Mouse (Mus musculus): Measurements from ENCODE around the gene Gm20388. TPM values are rescaled to one million over a fixed set of nuclear protein-coding genes. Genes with fewer than 3 reads are reported as not detected.

Gm20388 gene
- polyA plus RNA-seq, 1 experiment = 23.9 TPM

- no peaks in the 10 kb centered on the region for H3K4me1 ChIP-seq (ENCODE audit: control insufficient read depth, insufficient read depth, low read length)
- no peak overlapping the region for H3K27ac ChIP-seq (ENCODE audit: insufficient read depth, low read length)
- H3K4me3 ChIP-seq (ENCODE audit: insufficient read depth, low read length) = no peak overlapping the region
- no peak for TF ChIP-seq POLR2A (IDR thresholded peaks at IDR 0.05; ENCODE audit: extremely low read depth, insufficient read depth, low read length)
- TF ChIP-seq CTCF (IDR thresholded peaks at IDR 0.05; ENCODE audit: extremely low read depth, insufficient read depth, low read length) = no peak
Measured at GRCm38 (mm10) chr8:120112535-120112934, 201.9 kb downstream of the Gm20388 start.

- Histone ChIP-seq H3K4me3 (ENCODE audit: insufficient read depth, low read length) (peak overlapping the region; percentile 71), H3K4me1 (ENCODE audit: control insufficient read depth, insufficient read depth, low read length) (peaks cover 1% of the 10 kb centered on the region; the same call in 1 of the 2 replicates), H3K27ac (ENCODE audit: insufficient read depth, low read length) (peak overlapping the region; percentile 61)
- TF ChIP-seq POLR2A (IDR thresholded peaks at IDR 0.05; ENCODE audit: extremely low read depth, insufficient read depth, low read length) (no peak), CTCF (IDR thresholded peaks at IDR 0.05; ENCODE audit: extremely low read depth, insufficient read depth, low read length) (no peak)
Measured at GRCm38 (mm10) chr8:120113306-120113705, 202.7 kb downstream of the Gm20388 start.

GRCm38 (mm10) chr8:120113758-120114255, 203.2 kb downstream of the Gm20388 start, which contains the start of gene 6430548M08Rik:
6430548M08Rik (plus strand) TSS chr8:120114152.
- Histone ChIP-seq H3K27ac (ENCODE audit: insufficient read depth, low read length) (peak within 1 kb of the TSS; percentile 61), H3K4me1 (ENCODE audit: control insufficient read depth, insufficient read depth, low read length) (peaks cover 6% of the 10 kb centered on the region; the same call in 1 of the 2 replicates), H3K4me3 (ENCODE audit: insufficient read depth, low read length) (peak within 1 kb of the TSS; percentile 71)
- peak; percentile 85 for TF ChIP-seq POLR2A (IDR thresholded peaks at IDR 0.05; ENCODE audit: extremely low read depth, insufficient read depth, low read length)
- no peak for TF ChIP-seq CTCF (IDR thresholded peaks at IDR 0.05; ENCODE audit: extremely low read depth, insufficient read depth, low read length)

- H3K4me1 ChIP-seq (ENCODE audit: control insufficient read depth, insufficient read depth, low read length) = peaks cover 9% of the 10 kb centered on the region; the same call in 1 of the 2 replicates
- peak overlapping the region; percentile 18; the same call in 1 of the 2 replicates for H3K27ac ChIP-seq (ENCODE audit: insufficient read depth, low read length)
- TF ChIP-seq POLR2A (IDR thresholded peaks at IDR 0.05; ENCODE audit: extremely low read depth, insufficient read depth, low read length) = no peak
- TF ChIP-seq CTCF (IDR thresholded peaks at IDR 0.05; ENCODE audit: extremely low read depth, insufficient read depth, low read length) = no peak
- peak overlapping the region; percentile 71 for H3K4me3 ChIP-seq (ENCODE audit: insufficient read depth, low read length)
Measured at GRCm38 (mm10) chr8:120114315-120114841, 203.7 kb downstream of the Gm20388 start.

GRCm38 (mm10) chr8:120116600-120116999, 206.0 kb downstream of the Gm20388 start:
- H3K4me1 ChIP-seq (ENCODE audit: control insufficient read depth, insufficient read depth, low read length) = peaks cover 16% of the 10 kb centered on the region
- TF ChIP-seq CTCF (IDR thresholded peaks at IDR 0.05; ENCODE audit: extremely low read depth, insufficient read depth, low read length) (no peak), POLR2A (IDR thresholded peaks at IDR 0.05; ENCODE audit: extremely low read depth, insufficient read depth, low read length) (no peak)
- H3K27ac ChIP-seq (ENCODE audit: insufficient read depth, low read length) = no peak overlapping the region
- H3K4me3 ChIP-seq (ENCODE audit: insufficient read depth, low read length) = no peak overlapping the region

GRCm38 (mm10) chr8:120118162-120118561, 207.5 kb downstream of the Gm20388 start:
- peaks cover 16% of the 10 kb centered on the region for H3K4me1 ChIP-seq (ENCODE audit: control insufficient read depth, insufficient read depth, low read length)
- no peak overlapping the region for H3K27ac ChIP-seq (ENCODE audit: insufficient read depth, low read length)
- no peak overlapping the region for H3K4me3 ChIP-seq (ENCODE audit: insufficient read depth, low read length)
- no peak for TF ChIP-seq CTCF (IDR thresholded peaks at IDR 0.05; ENCODE audit: extremely low read depth, insufficient read depth, low read length)
- no peak for TF ChIP-seq POLR2A (IDR thresholded peaks at IDR 0.05; ENCODE audit: extremely low read depth, insufficient read depth, low read length)

- TF ChIP-seq CTCF (IDR thresholded peaks at IDR 0.05; ENCODE audit: extremely low read depth, insufficient read depth, low read length) (no peak), POLR2A (IDR thresholded peaks at IDR 0.05; ENCODE audit: extremely low read depth, insufficient read depth, low read length) (no peak)
- Histone ChIP-seq H3K4me3 (ENCODE audit: insufficient read depth, low read length) (no peak overlapping the region), H3K4me1 (ENCODE audit: control insufficient read depth, insufficient read depth, low read length) (peaks cover 16% of the 10 kb centered on the region), H3K27ac (ENCODE audit: insufficient read depth, low read length) (no peak overlapping the region)
Measured at GRCm38 (mm10) chr8:120118847-120119246, 208.2 kb downstream of the Gm20388 start.

- H3K27ac ChIP-seq (ENCODE audit: insufficient read depth, low read length) = peak overlapping the region; percentile 34; the same call in 1 of the 2 replicates
- no peak overlapping the region for H3K4me3 ChIP-seq (ENCODE audit: insufficient read depth, low read length)
- H3K4me1 ChIP-seq (ENCODE audit: control insufficient read depth, insufficient read depth, low read length) = peaks cover 20% of the 10 kb centered on the region
- no peak for TF ChIP-seq POLR2A (IDR thresholded peaks at IDR 0.05; ENCODE audit: extremely low read depth, insufficient read depth, low read length)
- TF ChIP-seq CTCF (IDR thresholded peaks at IDR 0.05; ENCODE audit: extremely low read depth, insufficient read depth, low read length) = no peak
Measured at GRCm38 (mm10) chr8:120119429-120119828, 208.8 kb downstream of the Gm20388 start.

- TF ChIP-seq CTCF (IDR thresholded peaks at IDR 0.05; ENCODE audit: extremely low read depth, insufficient read depth, low read length) (no peak), POLR2A (IDR thresholded peaks at IDR 0.05; ENCODE audit: extremely low read depth, insufficient read depth, low read length) (no peak)
- Histone ChIP-seq H3K27ac (ENCODE audit: insufficient read depth, low read length) (peak overlapping the region; percentile 34; the same call in 1 of the 2 replicates), H3K4me3 (ENCODE audit: insufficient read depth, low read length) (no peak overlapping the region), H3K4me1 (ENCODE audit: control insufficient read depth, insufficient read depth, low read length) (peaks cover 23% of the 10 kb centered on the region)
Measured at GRCm38 (mm10) chr8:120119931-120120330, 209.3 kb downstream of the Gm20388 start.

GRCm38 (mm10) chr8:120120951-120121350, 210.3 kb downstream of the Gm20388 start:
- Histone ChIP-seq H3K4me1 (ENCODE audit: control insufficient read depth, insufficient read depth, low read length) (peaks cover 23% of the 10 kb centered on the region), H3K4me3 (ENCODE audit: insufficient read depth, low read length) (no peak overlapping the region), H3K27ac (ENCODE audit: insufficient read depth, low read length) (no peak overlapping the region)
- no peak for TF ChIP-seq POLR2A (IDR thresholded peaks at IDR 0.05; ENCODE audit: extremely low read depth, insufficient read depth, low read length)
- TF ChIP-seq CTCF (IDR thresholded peaks at IDR 0.05; ENCODE audit: extremely low read depth, insufficient read depth, low read length) = no peak

All from cortical plate, adult 2 months (tissue).